Mouse (Mus musculus) regulatory T cell (primary cell): Measurements from ENCODE around the gene Ace3.
"Not testable (repeated sequence)": the region's sequence is repeated elsewhere in the genome, so short reads cannot be mapped to it uniquely, and the experiment has no call there.

Experiments
- in situ Hi-C: fragments of 300-600 bp; cut with MboI, MseI; formaldehyde crosslinking; loops from one replicate; pipeline ENCODE4 v1.15.1; 2025; ENCODE audit warnings: high pct_unique_total_duplicates

The Ace3 gene

DNA sequence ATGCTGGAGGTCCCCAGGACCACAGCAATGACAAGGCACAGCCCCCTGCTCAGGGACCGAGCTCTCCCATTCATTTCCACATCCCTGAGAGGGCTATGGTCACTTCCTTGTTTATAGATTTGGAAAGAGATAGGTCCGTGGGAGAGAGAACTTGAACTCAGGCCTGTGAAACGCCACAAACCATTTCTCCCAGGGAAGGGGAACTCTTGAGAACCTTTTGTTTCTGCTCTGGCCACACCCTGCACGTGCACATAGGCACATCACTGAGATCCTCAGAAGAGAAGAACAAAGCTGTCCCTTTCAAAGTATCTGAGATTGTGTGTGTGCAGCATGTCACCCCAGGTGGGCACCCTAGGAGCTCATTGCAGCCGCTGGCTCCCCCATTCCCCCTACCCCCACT, 15.8 kb upstream of the Ace3 start:
- in situ Hi-C loops = no loop called here

DNA sequence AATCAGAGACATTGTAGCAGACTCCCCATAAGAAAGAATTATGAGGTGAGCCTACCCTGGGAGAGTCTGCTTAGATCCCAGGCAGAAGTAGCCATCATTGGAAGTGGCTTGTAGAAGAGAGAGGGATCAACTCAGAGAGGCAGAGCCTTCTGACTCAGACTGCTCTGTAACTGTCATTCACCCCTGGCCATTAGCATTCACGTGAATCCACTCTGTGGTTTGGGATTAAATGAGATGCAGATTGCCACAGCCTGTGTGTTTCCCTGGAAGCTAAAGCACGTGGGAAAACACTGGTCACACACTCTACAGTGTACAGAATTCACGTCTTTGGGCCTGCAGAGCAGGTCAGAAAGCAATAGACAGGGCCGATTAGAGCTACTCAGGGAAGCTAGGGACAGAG, 10.0 kb upstream of the Ace3 start:
- in situ Hi-C loops = no loop called here

DNA sequence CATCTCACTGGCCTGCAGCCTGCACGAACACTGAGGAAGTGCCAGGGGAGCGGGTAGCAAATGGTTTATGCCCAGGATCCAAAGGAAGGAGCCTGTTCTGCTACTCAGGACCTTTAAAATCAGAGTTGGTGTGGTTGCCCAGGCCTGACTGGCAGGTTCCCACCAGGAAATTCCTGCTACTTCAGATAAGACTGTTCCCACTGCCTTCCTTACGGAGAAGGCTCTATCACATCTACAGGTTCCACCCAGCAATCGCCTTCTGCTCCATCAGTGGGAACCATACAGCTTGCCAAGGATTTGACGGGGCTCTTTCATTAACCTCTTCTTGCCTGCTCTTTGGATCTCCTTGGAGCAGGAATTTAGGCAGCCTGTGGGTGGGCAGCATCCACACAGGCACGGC, 7.0 kb upstream of the Ace3 start:
- in situ Hi-C loops = no loop called here

DNA sequence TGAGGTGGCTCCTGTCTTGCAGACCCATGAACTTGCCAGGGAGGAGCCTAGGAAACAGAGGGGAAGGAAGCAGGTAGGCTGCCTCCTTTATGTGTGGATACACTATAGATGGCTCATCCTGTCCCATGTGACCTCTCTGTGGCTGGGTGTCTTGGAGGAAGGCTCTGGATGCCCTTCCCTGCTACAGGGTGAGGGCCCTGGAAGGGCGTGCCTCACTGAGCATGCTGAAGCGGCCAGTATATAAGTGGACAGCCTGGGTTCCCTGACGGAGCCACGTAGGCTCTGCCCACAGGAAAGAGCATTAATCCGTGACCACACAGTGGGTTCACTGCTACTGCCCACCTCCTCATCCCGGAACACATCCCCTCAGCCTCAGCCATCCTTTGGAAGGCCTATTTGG, 5.0 kb upstream of the Ace3 start:
- in situ Hi-C loops = no loop called here

DNA sequence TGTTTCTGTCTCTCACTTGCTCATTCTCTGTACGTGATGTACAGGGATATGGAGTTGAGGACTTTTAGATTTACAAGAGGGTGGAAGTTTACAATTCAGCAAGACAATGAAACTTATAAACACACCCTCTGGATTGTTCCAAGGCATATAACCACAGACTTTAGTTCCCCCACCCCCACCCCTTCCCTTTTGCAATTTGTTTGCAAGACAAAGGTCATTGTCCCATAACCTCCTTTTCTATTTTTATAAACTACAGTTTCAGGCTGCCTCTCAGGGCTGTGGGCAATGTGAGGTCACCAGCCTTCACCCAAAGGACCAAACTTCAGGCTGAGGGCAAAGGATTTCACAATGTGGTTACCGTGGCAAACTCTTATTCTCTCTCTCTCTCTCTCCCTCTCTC, 4.2 kb upstream of the Ace3 start:
- in situ Hi-C loops = loop anchor here (5.0 to 10.0 kb wide), 3 partner anchors 48 to 1655 kb away; no protein-coding TSS in a partner anchor

DNA sequence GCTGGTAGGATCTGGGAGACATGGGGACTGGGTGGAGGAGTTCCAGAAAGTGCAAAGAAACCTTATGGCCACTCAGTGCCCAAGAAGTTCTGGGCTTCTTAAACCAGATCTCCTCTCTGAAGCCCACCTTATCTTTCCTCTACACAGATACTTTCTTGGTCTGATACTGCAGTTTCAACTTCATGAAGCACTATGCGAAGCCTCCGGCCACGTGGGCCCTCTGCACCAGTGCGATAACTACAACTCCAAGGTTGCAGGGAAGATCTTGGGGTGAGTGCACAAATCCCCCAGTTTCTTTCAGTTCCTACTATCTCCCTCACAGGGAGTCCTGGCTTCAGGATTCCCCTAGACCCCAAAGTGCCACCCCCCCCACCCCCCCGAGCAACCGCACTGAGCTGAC, 5.6 kb downstream of the Ace3 start:
- in situ Hi-C loops = no loop called here

DNA sequence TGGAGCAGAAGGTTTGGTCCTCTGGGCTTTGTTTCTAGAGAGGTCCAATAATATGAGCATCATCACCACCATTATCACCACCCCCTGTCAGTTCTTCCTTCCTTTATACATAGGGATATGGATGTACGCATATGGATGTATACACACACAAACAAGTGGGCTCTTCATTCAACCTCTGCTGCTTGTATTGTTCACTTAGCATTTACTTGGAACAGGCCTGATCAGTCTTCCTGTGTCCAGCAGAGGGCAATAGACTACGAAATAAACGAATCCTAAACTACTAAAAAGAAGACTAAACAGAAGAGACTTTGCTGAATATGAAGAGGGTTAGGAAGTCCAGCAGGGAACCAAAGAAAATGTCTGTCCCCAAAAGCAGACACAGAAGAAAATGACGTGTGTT, 7.2 kb downstream of the Ace3 start:
- in situ Hi-C loops = no loop called here

DNA sequence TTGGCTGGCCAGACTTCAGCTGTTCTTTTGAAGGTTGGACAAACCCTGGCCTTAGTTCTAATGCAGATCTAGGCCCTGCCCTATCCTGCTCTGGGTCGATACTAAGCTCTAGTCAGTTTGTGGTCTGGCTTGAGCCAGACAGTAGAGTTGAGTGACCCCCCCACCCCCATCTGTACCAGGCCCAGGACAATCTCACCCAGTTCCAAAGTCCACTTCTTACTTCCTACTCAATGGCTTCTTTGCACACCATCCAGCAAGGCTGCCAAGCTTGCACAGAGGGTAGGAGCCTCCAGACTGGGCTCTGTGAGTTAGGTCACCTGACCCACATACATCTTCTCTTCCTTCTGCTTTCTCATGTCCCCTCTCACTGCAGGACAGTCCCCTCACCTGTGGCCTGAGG, 10.1 kb downstream of the Ace3 start:
- in situ Hi-C loops = no loop called here

DNA sequence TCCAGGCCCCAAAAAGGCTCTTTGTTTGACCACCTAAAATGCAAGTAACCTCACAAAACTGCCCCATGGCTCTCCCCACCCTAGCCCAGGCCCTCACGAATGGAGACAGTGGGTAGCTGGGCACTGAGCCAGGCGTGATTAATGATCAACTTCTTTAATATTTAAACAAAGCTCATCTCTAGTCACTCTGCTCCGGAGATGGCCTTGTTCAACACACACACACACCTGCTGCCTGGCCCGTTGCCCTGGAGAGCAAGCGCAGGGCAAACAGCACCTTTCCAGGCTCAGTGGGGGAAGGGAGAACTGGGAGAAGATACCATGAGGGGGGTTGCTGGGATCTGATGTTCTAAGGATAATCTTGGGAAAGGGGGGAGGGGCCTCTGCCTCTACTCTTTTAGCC, 11.5 kb downstream of the Ace3 start:
- in situ Hi-C loops = no loop called here

DNA sequence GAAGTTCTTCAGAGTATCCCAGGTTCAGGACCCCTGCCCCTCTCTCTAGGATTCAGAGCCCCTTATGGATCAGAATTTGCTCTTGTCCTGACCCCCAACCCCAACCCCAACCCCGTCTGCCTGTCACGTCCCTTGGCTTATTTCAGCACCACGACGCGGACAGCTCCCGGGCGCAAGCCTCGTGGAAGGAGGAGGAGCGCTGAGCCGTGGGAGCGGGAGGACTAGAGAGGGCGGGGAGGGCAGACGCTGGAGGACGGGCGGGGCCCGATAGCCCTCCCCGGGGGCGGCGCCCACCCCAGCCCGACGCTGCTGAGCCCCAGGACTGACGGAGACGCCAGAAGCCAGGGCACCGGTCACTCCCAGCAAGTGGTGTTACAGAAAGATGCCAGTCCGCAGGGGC, 13.3 kb downstream of the Ace3 start, which contains the start of gene Kcnh6:
TSS of gene Kcnh6 (plus strand) at position 304 of the 400 bp plus-strand sequence.
- in situ Hi-C loops = no loop called here

DNA sequence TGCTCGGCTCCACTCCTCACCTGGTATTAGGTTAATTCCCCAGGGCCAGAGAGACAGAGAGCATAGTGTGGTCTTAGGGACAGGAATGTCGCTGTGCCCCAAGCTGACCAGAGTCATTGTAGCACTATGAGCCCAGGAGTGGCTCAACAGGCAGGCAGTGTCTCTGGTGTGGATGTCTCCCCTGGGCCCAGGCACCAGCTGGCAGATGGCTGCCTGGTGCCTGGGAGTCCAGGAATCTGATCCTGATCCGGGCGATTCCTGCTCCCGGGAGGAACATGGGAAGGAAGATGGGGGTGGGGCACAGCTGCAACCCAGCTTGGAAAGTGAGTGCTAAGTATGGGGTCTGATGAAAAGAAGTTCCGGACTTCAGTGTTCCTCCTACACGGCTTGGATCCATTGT, 18.2 kb downstream of the Ace3 start:
- in situ Hi-C loops = no loop called here

DNA sequence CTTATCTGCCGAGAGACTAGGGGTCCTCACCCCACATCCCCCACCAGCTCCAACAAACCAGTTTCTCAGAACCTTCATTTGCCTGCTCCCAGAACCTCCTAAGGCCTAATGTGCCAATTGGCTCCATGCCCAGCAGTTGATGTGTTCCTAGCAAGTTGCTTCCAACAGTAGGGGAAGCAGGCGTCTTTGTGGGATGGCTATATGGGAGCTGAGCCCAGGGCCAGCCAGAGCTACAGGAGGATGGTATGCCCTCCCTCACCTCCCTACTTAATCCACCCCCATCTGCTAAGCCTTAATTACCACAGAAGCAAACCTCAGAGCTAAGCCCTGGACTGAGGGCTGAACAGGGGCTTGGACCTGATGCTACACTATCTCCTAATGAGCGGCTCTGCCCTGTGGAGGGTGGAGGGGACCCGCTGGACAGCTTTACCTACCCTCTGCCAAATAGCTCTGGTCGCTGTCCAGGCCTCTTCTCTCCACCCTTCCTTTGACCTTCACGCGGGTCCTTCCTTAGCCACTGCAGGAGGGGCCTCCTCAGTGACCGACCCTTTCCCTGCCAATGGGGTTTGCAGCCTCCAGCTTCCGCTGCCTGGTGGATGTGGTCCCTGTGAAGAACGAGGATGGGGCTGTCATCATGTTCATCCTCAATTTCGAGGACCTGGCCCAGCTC, 19.2 kb downstream of the Ace3 start:
- in situ Hi-C loops = no loop called here

DNA sequence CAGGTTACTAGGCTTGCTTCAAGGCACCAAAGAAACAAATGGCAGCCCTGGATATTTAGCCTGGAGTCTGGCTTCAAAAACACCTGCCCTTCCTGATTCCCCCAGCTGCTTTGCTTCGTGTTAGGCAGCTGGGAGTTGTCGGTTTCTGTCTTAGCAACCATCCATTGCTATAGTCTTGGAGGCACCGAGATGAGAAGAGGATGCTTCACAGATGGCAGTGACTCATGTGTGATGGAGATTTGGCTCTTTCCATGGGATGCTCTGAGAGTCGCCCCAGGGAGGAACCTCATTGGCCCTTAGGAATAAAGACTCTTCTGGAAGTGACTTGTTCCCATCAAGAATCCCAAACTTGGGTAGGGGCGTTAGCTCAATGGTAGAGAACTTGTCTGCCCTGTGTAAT, 22.0 kb downstream of the Ace3 start:
- in situ Hi-C loops = no loop called here

DNA sequence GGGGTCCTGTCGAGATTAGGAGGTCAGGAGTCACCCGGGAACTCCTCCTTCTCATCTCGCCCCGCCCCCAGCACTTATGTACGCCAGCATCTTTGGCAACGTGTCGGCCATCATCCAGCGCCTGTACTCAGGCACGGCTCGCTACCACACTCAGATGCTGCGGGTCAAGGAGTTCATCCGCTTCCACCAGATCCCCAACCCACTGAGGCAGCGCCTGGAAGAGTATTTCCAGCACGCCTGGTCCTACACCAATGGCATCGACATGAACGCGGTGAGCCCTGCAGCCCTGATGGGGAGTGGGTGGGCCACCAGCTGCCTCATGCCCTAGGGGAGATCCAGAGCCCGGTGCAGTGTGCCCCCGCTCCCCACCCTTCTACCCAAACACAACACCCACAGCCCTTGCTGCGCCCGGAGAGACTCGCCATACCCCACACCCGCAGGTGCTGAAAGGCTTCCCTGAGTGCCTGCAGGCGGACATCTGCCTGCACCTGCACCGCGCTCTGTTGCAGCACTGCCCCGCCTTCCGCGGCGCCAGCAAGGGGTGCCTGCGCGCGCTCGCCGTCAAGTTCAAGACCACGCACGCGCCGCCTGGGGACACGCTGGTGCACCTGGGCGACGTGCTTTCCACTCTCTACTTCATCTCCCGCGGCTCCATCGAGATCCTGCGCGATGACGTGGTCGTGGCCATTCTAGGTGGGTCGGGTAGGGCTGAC, 25.7 kb downstream of the Ace3 start:
- in situ Hi-C loops = loop anchor here (5.0 kb wide), 1 partner anchor 98 kb away; no protein-coding TSS in a partner anchor

DNA sequence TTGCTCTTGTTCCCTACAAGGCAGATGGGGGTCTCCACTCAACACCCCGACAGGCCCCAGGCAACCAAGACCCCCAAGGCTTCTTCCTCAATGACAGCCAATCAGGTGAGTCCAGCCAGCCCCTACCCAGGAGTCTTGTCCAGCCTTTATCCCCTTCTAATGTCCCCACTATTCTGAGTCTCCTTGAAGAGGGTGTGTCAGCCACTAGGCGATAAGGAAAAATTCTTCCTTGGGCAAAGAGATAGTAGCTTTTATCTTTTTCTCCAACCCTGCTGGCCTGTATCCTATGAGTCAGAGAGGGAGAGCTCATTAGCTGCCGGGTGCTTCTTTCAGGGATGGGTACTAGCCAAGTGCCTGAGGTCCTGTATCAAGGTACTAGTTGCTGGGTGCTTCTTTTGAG, 31.3 kb downstream of the Ace3 start:
- in situ Hi-C loops = no loop called here

DNA sequence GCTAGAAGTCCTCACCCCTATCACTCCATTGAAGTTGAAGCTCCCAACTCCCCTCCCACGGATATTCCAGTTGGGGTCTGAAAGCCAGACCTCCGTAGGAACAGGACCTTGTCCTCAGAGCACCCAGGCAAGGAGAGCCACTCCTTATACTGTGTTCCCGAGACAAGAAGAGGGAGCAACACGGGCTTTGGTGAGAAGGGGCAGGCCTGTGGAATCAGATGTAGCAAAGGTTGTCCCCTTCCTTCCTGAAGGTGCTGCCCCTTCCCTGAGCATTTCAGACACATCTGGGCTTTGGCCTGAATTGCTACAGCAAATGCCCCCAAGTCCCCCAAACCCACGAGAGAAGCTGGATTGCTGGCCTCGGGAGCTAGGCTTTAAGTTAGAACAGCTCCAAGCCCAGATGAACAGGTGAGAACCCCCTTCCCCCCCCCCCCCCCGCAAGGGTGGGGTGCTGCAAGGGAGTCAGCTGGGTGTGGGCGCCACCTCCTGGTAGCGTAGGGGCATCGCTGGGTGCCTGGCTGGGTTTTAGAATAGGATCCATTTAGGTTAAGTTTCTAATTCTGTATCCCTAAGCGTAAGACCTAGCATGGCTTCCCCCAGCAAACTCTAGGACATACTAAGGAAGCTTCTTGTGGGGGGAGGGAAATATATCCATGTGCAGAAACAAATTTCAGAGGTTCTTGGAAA, 32.1 kb downstream of the Ace3 start:
- in situ Hi-C loops = no loop called here

DNA sequence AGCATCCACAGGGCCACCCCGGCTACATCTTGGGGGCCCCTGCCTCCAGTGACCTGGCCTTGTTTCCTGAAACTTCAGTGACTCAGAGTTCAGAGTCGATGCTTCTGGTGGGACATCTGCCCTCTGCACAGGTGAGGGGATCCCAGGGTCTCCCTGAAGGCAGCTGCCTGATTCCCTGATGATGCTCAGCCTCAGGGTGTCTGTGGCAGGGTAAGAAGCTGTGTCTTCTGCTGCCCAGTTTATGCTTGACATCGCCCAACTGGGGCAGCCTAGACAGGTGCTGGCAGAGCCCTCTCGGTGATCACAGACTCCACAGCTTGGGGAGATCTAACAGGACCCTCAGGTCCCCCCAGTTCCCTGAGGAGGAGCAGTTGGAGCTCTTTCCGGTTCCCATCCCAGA, 33.1 kb downstream of the Ace3 start:
- in situ Hi-C loops = no loop called here

DNA sequence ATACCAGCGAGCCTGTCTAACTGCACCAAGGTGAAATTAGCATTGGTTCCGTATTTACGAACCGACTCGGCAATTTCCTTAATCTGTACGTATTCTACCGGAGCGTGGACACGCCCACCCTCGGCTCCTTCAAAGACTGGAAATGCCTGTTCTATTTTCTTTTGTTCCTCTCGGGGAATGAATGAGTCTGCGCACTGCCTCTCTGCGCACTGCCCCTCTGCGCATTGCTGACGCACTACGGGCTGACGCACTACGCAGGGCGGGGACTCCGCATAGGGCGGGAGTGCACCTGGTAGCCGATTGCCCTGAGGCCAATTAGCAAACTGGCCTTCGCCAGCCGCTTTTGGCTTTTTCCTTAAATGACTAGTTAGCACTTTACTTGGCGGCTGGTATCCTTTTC, 37.6 kb downstream of the Ace3 start:
- in situ Hi-C loops = not testable (repeated sequence)

DNA sequence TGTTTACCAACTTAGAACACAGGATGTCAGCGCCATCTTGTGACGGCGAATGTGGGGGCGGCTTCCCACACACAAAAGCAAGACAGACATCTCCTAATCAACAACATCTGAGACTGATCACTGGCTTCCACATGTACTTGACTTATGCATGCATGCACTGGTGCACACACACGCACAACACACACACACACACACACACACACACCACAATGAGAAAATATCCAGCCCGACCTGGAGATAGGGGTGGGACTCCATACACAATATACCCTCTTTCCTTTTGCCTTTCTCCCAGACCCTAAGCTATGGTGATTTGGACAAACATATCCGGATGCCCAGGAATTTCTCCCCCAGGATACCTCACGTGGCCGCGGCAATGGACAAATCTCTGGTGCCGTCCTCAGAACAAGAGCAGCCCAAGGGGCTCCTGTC, 39.0 kb downstream of the Ace3 start:
- in situ Hi-C loops = no loop called here

DNA sequence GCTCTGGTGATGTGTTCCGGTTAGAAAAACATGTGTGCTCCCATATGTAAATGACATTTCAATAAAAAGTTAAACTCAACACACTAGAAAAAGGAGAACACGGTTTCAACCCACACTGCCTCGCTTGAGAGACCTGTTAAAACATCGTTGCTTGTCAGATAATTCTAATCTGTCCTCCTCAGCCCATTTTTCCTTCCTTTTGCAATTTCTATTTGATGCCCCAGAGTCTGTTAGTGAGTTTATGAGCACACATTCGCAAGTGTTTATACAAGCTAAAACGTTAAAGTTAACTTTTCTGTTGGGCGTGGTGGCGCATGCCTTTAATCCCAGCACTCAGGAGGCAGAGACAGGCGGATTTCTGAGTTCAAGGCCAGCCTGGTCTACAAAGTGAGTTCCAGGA, 40.5 kb downstream of the Ace3 start:
- in situ Hi-C loops = loop anchor here (5.0 kb wide), 1 partner anchor 37 kb away; no protein-coding TSS in a partner anchor

DNA sequence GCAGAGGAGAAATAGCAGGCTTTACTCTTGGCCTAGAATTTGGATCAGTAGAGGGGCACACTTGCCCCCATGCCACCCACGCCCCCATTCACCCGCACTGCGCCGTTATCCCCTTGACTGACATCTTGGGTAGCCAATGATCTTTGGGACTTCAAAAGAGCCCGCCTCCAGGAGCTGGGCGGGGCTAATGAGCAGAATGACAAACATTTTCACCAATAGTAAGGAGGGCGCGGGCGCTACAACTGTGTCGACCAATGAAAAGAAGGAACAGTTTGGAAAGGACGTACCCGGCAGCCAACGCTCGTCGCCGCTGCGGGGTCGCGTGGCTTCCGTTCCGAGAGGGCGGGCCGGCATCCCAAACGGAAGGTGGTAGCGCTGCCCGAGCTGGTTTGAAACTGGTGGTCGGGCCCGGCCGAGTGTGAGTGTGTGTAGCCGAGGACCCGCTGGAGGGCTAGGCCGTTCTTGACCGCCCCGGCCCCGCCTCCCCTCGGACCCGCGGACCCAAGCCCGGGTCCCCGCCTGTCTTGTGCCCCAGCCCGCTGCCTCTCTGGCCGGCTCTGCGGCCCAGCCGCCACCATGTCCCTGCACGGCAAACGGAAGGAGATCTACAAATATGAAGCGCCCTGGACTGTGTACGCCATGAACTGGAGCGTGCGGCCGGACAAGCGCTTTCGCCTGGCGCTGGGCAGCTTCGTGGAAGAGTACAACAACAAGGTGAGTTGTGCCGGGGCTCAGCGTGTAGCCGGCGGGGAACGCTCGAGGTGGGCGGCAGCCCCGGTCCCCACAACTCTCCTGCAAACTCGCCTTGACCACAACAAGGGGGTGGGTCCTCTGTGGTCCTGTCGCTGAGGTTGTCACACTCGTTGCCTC, 42.3 kb downstream of the Ace3 start, which contains the start of gene Dcaf7:
TSS of gene Dcaf7 (plus strand) at position 325 of the 870 bp plus-strand sequence.
- in situ Hi-C loops = loop anchor here (5.0 kb wide), 1 partner anchor 36 kb away; no protein-coding TSS in a partner anchor

DNA sequence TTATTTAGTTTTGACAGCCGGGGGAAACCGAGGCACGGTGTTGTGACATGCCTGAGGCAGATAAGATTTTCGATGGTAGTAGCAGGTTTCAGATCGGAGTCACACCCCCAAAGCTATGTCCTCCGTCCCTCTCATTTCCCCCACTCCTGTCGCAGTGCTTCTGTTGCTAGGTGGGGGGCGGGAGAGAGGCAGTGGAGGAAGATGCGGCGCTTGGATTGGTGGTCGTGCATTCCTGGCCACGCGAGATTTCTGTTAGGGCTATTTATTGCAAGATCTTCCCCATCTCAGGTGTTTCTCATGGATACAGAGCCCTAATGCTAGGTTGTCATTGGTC, 42.9 kb downstream of the Ace3 start:
- in situ Hi-C loops = loop anchor here (5.0 kb wide), 1 partner anchor 35 kb away; no protein-coding TSS in a partner anchor
